Mouse (Mus musculus) central nervous system, embryonic 14 days (tissue): ENCODE results near the gene Acyp1. TPM values are rescaled to one million over a fixed set of nuclear protein-coding genes. Genes with fewer than 3 reads are reported as not detected.

Experiments used
- polyA plus RNA-seq: library from polyadenylated mRNA; depleted of rRNA; stranded (reverse); fragments of >200 nt; gene quantifications from 2 replicates; pipeline ENCODE4 v1.2.3, GENCODE M21; 2012; rRNA removed

The Acyp1 gene
- 39.1 and 50.3 TPM in 2 replicates for polyA plus RNA-seq

DNA sequence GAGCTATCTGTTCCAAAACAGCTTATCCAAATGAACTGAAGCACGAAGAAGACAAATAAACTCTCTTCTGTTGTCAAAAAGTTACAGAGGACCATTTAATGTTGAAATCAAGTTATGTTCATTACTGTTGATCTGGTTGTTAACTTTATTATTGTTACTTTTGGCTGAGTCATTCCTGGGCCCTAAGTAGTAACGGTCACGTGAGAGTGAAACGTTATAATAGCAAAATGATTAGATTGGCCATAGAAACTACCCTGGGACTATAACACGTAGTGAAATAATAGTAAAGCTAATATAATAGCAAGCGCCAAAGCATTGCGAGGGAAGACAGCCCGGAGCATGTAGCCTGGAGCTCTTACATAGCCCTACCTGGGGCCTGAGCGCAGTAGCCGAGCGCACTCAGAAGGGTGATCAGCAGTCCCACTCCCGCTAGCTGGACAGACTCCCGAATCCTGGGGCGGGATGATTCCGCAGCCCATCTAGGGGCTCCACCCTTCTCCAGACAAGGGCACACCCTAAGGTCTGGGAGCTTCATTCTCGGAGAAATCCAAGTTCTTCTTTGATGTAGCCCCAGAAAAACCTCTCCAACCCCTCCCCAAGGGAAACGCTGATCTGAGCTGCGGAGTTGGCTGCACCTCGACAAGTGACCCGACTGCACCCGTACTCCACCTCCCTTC, at the start of gene Acyp1:
Acyp1 (minus strand) TSS at position 630 of the 677 bp plus-strand sequence.

DNA sequence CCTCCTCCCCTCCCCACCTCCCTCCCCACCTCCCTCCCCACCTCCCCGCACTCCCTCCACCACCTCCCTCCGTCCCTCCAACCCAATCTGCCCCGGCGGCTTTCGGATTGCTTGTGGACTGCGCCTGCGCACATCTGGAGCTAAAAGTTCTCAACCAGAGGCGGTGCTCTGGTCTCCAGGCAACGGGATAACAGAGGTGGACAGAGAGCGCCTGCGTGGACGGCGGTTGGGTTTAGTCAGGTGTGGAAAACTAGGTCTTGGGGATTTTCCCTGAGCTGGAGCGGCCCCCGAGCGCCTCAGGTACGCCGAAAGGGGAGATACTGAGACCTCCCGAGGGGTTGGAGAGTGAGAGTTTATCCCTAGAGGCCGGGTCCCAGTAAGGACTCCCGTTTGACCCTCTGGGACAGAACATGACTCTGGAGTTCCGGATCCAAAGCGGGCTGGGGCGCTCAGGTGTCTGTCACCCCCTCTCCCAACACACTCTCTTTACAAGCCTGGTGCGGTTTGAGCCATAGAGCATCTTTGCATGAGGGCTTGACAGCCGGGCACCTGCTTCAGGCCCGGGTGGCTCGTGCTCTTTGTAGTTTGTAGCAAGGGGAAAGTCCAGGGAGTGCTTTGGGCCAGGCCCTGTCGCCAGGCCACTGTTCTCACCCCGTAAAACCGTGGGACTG, 383 bp upstream of the Acyp1 start, which contains the start of gene Zc2hc1c:
Zc2hc1c (plus strand) TSS at position 106 of the 671 bp plus-strand sequence.

DNA sequence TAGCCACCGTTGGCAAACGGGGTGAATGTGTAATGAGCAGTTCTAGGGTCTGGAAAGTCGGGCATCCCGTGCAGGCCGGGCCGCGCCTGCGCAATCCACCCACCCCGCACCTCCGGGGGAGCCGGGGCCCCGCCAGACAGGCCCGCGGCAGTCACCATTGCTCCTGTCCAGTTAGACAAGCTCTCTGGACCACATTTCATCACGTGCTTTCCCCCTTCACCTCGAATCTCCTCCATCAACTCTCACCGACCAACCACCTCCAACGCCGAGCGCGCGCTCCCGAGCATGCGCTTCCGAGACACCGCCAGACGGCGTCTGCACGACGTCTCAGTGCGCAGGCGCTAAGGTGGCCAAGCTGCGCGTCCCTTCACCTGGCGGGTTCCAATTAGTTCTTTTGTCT, 17.9 kb downstream of the Acyp1 start, which contains the start of gene Mlh3:
Mlh3 (minus strand) TSS at position 281 of the 400 bp plus-strand sequence.

Other genes with a start within 250 kb of the Acyp1 start
- 1.1 TPM in 2 replicates for gene Prox2, start 177.7 kb downstream of the Acyp1 start, polyA plus RNA-seq
- 157 TPM in 2 replicates for gene Dlst, start 177.6 kb downstream of the Acyp1 start, polyA plus RNA-seq
- 23.3 and 23.5 TPM in 2 replicates for gene Rps6kl1, start 137.2 kb downstream of the Acyp1 start, polyA plus RNA-seq
- gene Pgf, start 110.6 kb downstream of the Acyp1 start, polyA plus RNA-seq = 4.5 and 8.0 TPM in 2 replicates
- gene Eif2b2, start 69.0 kb downstream of the Acyp1 start, polyA plus RNA-seq = 122 and 135 TPM in 2 replicates
- gene Mlh3, start 17.8 kb downstream of the Acyp1 start, polyA plus RNA-seq = 9.2 and 9.8 TPM in 2 replicates
- gene Zc2hc1c, start 153 bp upstream of the Acyp1 start, polyA plus RNA-seq = 0.54 and 0.61 TPM in 2 replicates
- 35.2 and 36.0 TPM in 2 replicates for gene Nek9, start 50.9 kb upstream of the Acyp1 start, polyA plus RNA-seq
- 139 and 150 TPM in 2 replicates for gene Tmed10, start 86.4 kb upstream of the Acyp1 start, polyA plus RNA-seq
- gene Fos, start 185.5 kb upstream of the Acyp1 start, polyA plus RNA-seq = 1.7 and 3.2 TPM in 2 replicates